25 mouse cellular contexts compared by ENCODE assay signal in genomic region chr11:99283334-99283733, GRCm38 (mm10). TPM values are rescaled to one million over a fixed set of nuclear protein-coding genes. Genes with fewer than 3 reads are reported as not detected.
DNase-seq lines count a peak whose midpoint lies in the region; ATAC-seq and TF ChIP-seq lines count a peak whose summit lies in the region.
"Had no signal": no experiment of that assay in that cellular context is flagged by ENCODE, and none has a peak within 500 bp of the region (broad histone marks: within the 10 kb centered on the region; RNA-seq: fewer than 3 reads in every experiment).

No protein-coding gene starts in this region.

- dilution Hi-C loops in CH12.LX (cut with MboI; ENCODE audit: extremely low pct_ligation_motif_present, extremely low pct_unique_long_range_greater_than_20kb, low sequenced_read_pairs): no loop called here

- H3K4me2 ChIP-seq in CH12.LX (ENCODE audit: insufficient read depth, low read depth, poor library complexity, severe bottlenecking): no peak overlapping the region
- H3K4me2 ChIP-seq: embryonic facial prominence, embryonic 15.5 days; forebrain, embryonic 15.5 days; heart, embryonic 11.5 days; heart, embryonic 15.5 days; hindbrain, embryonic 13.5 days had no signal

- TF ChIP-seq RAD21 in CH12.LX (IDR thresholded peaks at IDR 0.05; ENCODE audit: low read depth, low read length): no peak

- ATAC-seq in inflammation-experienced regulatory T-cells, adult 6 months: peak; percentile 43
- ATAC-seq: forebrain, embryonic 15.5 days; hindbrain, postnatal 0 days; intestine, embryonic 16.5 days had no signal

- no peak for TF ChIP-seq EP300 in CH12.LX (IDR thresholded peaks at IDR 0.05; ENCODE audit: low read length)

- no peak overlapping the region for H3K27ac ChIP-seq in CH12.LX (ENCODE audit: insufficient read depth, low read depth)
- H3K27ac ChIP-seq: embryonic facial prominence, embryonic 15.5 days; forebrain, embryonic 15.5 days; heart, adult 2 months; heart, embryonic 15.5 days; hindbrain, embryonic 13.5 days; hindbrain, postnatal 0 days had no signal

- H3K4me1 ChIP-seq in CH12.LX (ENCODE audit: control insufficient read depth in 1 of 2, insufficient read depth in 2 of 2): peaks cover 8 to 10% of the 10 kb centered on the region in 2 experiments
- H3K4me1 ChIP-seq: heart, embryonic 15.5 days had no signal

- peak; percentile 29 to 32 for DNase-seq in cerebellum, postnatal 25 days
- no peak for DNase-seq in cerebellum, adult 8-10 months
- DNase-seq in CH12.LX (ENCODE audit: extremely low read depth): peak; percentile 18
- DNase-seq in embryo, embryonic 10.5 days (ENCODE audit: low spot score): no peak
- no peak for DNase-seq in T-cell, adult 2 months (ENCODE audit: low spot score)
- DNase-seq: adrenal gland, postnatal 14 days; embryo, embryonic 11 days; heart, adult 2 months; heart, postnatal 14 days; kidney, adult 2 months had no signal

- no peak overlapping the region for H3K4me3 ChIP-seq in CH12.LX (replicated peaks in 1 of 3; ENCODE audit: low read depth in 2 of 3, low read length in 2 of 3, poor library complexity in 1 of 3)
- H3K4me3 ChIP-seq: embryonic facial prominence, embryonic 15.5 days; forebrain, embryonic 15.5 days; heart, adult 2 months; heart, embryonic 15.5 days; hindbrain, embryonic 13.5 days had no signal

- no peaks in the 10 kb centered on the region for H3K36me3 ChIP-seq in CH12.LX (replicated peaks in 1 of 2; ENCODE audit: control insufficient read depth in 1 of 2, insufficient read depth in 1 of 2, low read length in 1 of 2)
- H3K36me3 ChIP-seq: embryonic facial prominence, embryonic 15.5 days; forebrain, embryonic 15.5 days; heart, embryonic 15.5 days; hindbrain, embryonic 13.5 days had no signal

- no peak for TF ChIP-seq CTCF in CH12.LX (conservative IDR thresholded peaks at IDR 0.05 in 1 of 2, IDR thresholded peaks at IDR 0.05 in 1 of 2; ENCODE audit: low read depth in 2 of 2, low read length in 2 of 2)

- no peak for TF ChIP-seq POLR2A in CH12.LX (IDR thresholded peaks at IDR 0.05; ENCODE audit: low read depth, low read length)

- H3K27me3 ChIP-seq in CH12.LX (replicated peaks): no peaks in the 10 kb centered on the region
- H3K27me3 ChIP-seq: embryonic facial prominence, embryonic 15.5 days; forebrain, embryonic 15.5 days; heart, embryonic 15.5 days; hindbrain, embryonic 13.5 days had no signal

- no peak overlapping the region for H3K9ac ChIP-seq in CH12.LX (ENCODE audit: insufficient read depth, low read depth)
- H3K9ac ChIP-seq: embryonic facial prominence, embryonic 15.5 days; forebrain, embryonic 15.5 days; heart, embryonic 15.5 days; hindbrain, embryonic 13.5 days had no signal

- in situ Hi-C loops in CH12.LX (cut with MboI; ENCODE audit: low pct_ligation_motif_present, low pct_unique_long_range_greater_than_20kb, low sequenced_read_pairs): no loop called here

- H3K79me2 ChIP-seq in CH12.LX (replicated peaks; ENCODE audit: control insufficient read depth, extremely low read depth, insufficient read depth, poor library complexity, severe bottlenecking): no peaks in the 10 kb centered on the region

- H3K9me3 ChIP-seq in CH12.LX (replicated peaks; ENCODE audit: low read length): no peaks in the 10 kb centered on the region
- H3K9me3 ChIP-seq: embryonic facial prominence, embryonic 15.5 days; forebrain, embryonic 15.5 days; heart, embryonic 15.5 days; hindbrain, embryonic 13.5 days had no signal

TF ChIP-seq in CH12.LX, 34 proteins besides CTCF, POLR2A, EP300 and RAD21:
- peak; percentile 22; the same call in 1 of the 2 replicates for TF ChIP-seq ELF1 (IDR thresholded peaks at IDR 0.05; ENCODE audit: low read depth, low read length)
- TF ChIP-seq HCFC1 (IDR thresholded peaks at IDR 0.05; ENCODE audit: low read depth, low read length): no peak
- no peak for TF ChIP-seq MAFK (IDR thresholded peaks at IDR 0.05; ENCODE audit: insufficient replicate concordance, low read length)
- no peak for TF ChIP-seq UBTF (IDR thresholded peaks at IDR 0.05; ENCODE audit: low read depth, low read length)
TF ChIP-seq in CH12.LX: peak in this region for 1.

RNA-seq across cellular contexts. Expression of gene Krt24, which starts 1.7 kb away (rescaled TPM):
- total RNA-seq in CH12.LX (2012; rRNA removed): not detected in 2 replicates
- total RNA-seq in CH12.LX (2014; rRNA removed): not detected in 2 replicates
- polyA plus RNA-seq in CH12.LX (2012; ENCODE audit: insufficient read length, low read depth): not detected in 2 replicates
- not detected for polyA plus RNA-seq in inflammation-experienced regulatory T-cells, adult 6 months (2017; shearing (Covaris generic))
- total RNA-seq: adrenal gland, adult 18-20 months; adrenal gland, postnatal 14 days; ES-E14; gastrocnemius, adult 8-10 months; heart, adult 2 months; heart, postnatal 14 days; hematopoietic stem cell, adult 5-6 weeks; hindbrain, postnatal 0 days had no signal
- polyA plus RNA-seq: forebrain, embryonic 11.5 days; forebrain, embryonic 15.5 days; gonadal fat pad, adult 2 months; heart, adult 2 months; heart, embryonic 11.5 days; heart, embryonic 15.5 days; intestine, embryonic 16.5 days; kidney, adult 2 months had no signal

RNA-seq across cellular contexts. Expression of gene Krt25, which starts 39.4 kb away (rescaled TPM):
- total RNA-seq in CH12.LX (2012; rRNA removed): 0.42 and 1.0 TPM in 2 replicates
- total RNA-seq in CH12.LX (2014; rRNA removed): 0.17 and 0.36 TPM in 2 replicates
- 0.69 and 0.75 TPM in 2 replicates for polyA plus RNA-seq in CH12.LX (2012; ENCODE audit: insufficient read length, low read depth)
- not detected for polyA plus RNA-seq in inflammation-experienced regulatory T-cells, adult 6 months (2017; shearing (Covaris generic))
- total RNA-seq: adrenal gland, adult 18-20 months; adrenal gland, postnatal 14 days; ES-E14; gastrocnemius, adult 8-10 months; heart, adult 2 months; heart, postnatal 14 days; hematopoietic stem cell, adult 5-6 weeks had no signal
- polyA plus RNA-seq: embryonic facial prominence, embryonic 11.5 days; forebrain, embryonic 11.5 days; gonadal fat pad, adult 2 months; heart, adult 2 months; heart, embryonic 11.5 days; heart, embryonic 15.5 days had no signal

RNA-seq across cellular contexts. Expression of gene Krt222, which starts 39.4 kb away (rescaled TPM):
- total RNA-seq in CH12.LX (2012; rRNA removed) (15.4 and 22.0 TPM in 2 replicates), CH12.LX (2014; rRNA removed) (22.9 TPM in 2 replicates)
- polyA plus RNA-seq in CH12.LX (2012; ENCODE audit: insufficient read length, low read depth): 24.4 and 29.3 TPM in 2 replicates
- polyA plus RNA-seq in inflammation-experienced regulatory T-cells, adult 6 months (2017; shearing (Covaris generic)): 1 to 10 TPM; 2.1 to 2.7 (median 2.1) TPM
- total RNA-seq: hematopoietic stem cell, adult 5-6 weeks had no signal

RNA-seq across cellular contexts. Expression of gene Smarce1, which starts 52.5 kb away (rescaled TPM):
- 246 and 257 TPM in 2 replicates for total RNA-seq in CH12.LX (2012; rRNA removed)
- 149 and 184 TPM in 2 replicates for total RNA-seq in CH12.LX (2014; rRNA removed)
- 464 and 617 TPM in 2 replicates for polyA plus RNA-seq in CH12.LX (2012; ENCODE audit: insufficient read length, low read depth)
- polyA plus RNA-seq in inflammation-experienced regulatory T-cells, adult 6 months (2017; shearing (Covaris generic)): 100 to 1,000 TPM; 127 to 184 (median 159) TPM

RNA-seq across cellular contexts. Expression of gene Krt26, which starts 54.4 kb away (rescaled TPM):
- total RNA-seq in CH12.LX (2012; rRNA removed) (not detected in 2 replicates), CH12.LX (2014; rRNA removed) (not detected in 2 replicates)
- not detected in 2 replicates for polyA plus RNA-seq in CH12.LX (2012; ENCODE audit: insufficient read length, low read depth)
- polyA plus RNA-seq in inflammation-experienced regulatory T-cells, adult 6 months (2017; shearing (Covaris generic)): not detected
- total RNA-seq: adrenal gland, adult 18-20 months; adrenal gland, postnatal 14 days; ES-E14; gastrocnemius, adult 8-10 months; heart, adult 2 months; heart, postnatal 14 days; hematopoietic stem cell, adult 5-6 weeks had no signal
- polyA plus RNA-seq: forebrain, embryonic 11.5 days; forebrain, embryonic 15.5 days; gonadal fat pad, adult 2 months; heart, adult 2 months; heart, embryonic 11.5 days; heart, embryonic 15.5 days; intestine, embryonic 16.5 days; kidney, adult 2 months had no signal

Comparison
In these comparisons a context has a peak if more than half of its experiments do, and no peak if none do; other contexts are left out.
1. DNase-seq: peak in cerebellum, postnatal 25 days (2 of 2) and CH12.LX (single experiment); none in cerebellum, adult 8-10 months (single experiment), embryo, embryonic 10.5 days (single experiment) and T-cell, adult 2 months (single experiment).